Mouse (Mus musculus) MEL (cell line): ENCODE results near the gene Tfb1m.

Experiments used
- CTCF ChIP-seq, 3 experiments: IDR thresholded peaks in 2 of 3; conservative IDR thresholded peaks in 1 of 3; 2 replicates each; pipeline ENCODE4 v1.5.1; 2011 to 2012; ENCODE audit warnings: low read length in 3 of 3, low read depth in 2 of 3, mild to moderate bottlenecking in 2 of 3, improper control_type of control experiment in 1 of 3, inconsistent platforms in 1 of 3, mixed read lengths in 1 of 3, moderate library complexity in 1 of 3; ENCODE audit not compliant: control insufficient read depth in 1 of 3, insufficient read depth in 1 of 3, poor library complexity in 1 of 3, severe bottlenecking in 1 of 3
- E2F4 ChIP-seq: IDR thresholded peaks from 2 replicates; pipeline ENCODE4 v1.6.1; 2011; ENCODE audit warnings: low read depth, low read length, improper control_type of control experiment, borderline replicate concordance
- EP300 ChIP-seq, 2 experiments: IDR thresholded peaks; 2 replicates each; pipeline ENCODE4 v1.6.1; 2011; ENCODE audit warnings: improper control_type of control experiment in 2 of 2, low read length in 2 of 2, low read depth in 1 of 2, mild to moderate bottlenecking in 1 of 2
- GABPA ChIP-seq: IDR thresholded peaks from 2 replicates; pipeline ENCODE4 v1.6.1; 2012; ENCODE audit warnings: low read depth, mild to moderate bottlenecking, inconsistent platforms, low read length, improper control_type of control experiment, moderate library complexity
- GATA1 ChIP-seq: IDR thresholded peaks from 2 replicates; pipeline ENCODE4 v1.6.1; 2011; ENCODE audit warnings: low read depth, low read length, improper control_type of control experiment
- MAFK ChIP-seq: IDR thresholded peaks from 2 replicates; pipeline ENCODE4 v1.6.1; 2011; ENCODE audit warnings: low read depth, mild to moderate bottlenecking, low read length, improper control_type of control experiment, borderline replicate concordance
- MYC ChIP-seq: IDR thresholded peaks from 2 replicates; pipeline ENCODE4 v1.6.1; 2011; ENCODE audit warnings: low read depth, mild to moderate bottlenecking, low read length, improper control_type of control experiment, moderate library complexity
- POLR2A ChIP-seq, 2 experiments: IDR thresholded peaks; 2 replicates each; pipeline ENCODE4 v1.6.1; 2011 to 2012; ENCODE audit warnings: low read length in 2 of 2, mild to moderate bottlenecking in 2 of 2, control low read depth in 1 of 2, improper control_type of control experiment in 1 of 2, low read depth in 1 of 2, moderate library complexity in 1 of 2; ENCODE audit not compliant: control insufficient read depth in 1 of 2, insufficient read depth in 1 of 2, poor library complexity in 1 of 2
- RCOR1 ChIP-seq: IDR thresholded peaks from 2 replicates; pipeline ENCODE4 v1.6.1; 2012; ENCODE audit warnings: low read depth, mild to moderate bottlenecking, inconsistent platforms, low read length, improper control_type of control experiment
- TAL1 ChIP-seq: IDR thresholded peaks from 2 replicates; pipeline ENCODE4 v1.6.1; 2012; ENCODE audit warnings: mild to moderate bottlenecking, inconsistent platforms, low read length, moderate library complexity, mixed read lengths
- TBP ChIP-seq: IDR thresholded peaks from 2 replicates; pipeline ENCODE4 v1.8.0; 2011; ENCODE audit warnings: low read depth, low read length, improper control_type of control experiment
- TCF12 ChIP-seq: IDR thresholded peaks from 2 replicates; pipeline ENCODE4 v1.6.1; 2014; ENCODE audit warnings: low read depth, mild to moderate bottlenecking, inconsistent platforms, low read length, improper control_type of control experiment, moderate library complexity
- USF2 ChIP-seq, 2 experiments: IDR thresholded peaks; 2 replicates each; pipeline ENCODE4 v1.6.1; 2011 to 2012; ENCODE audit warnings: improper control_type of control experiment in 2 of 2, low read length in 2 of 2, borderline replicate concordance in 1 of 2, inconsistent platforms in 1 of 2, low read depth in 1 of 2, mild to moderate bottlenecking in 1 of 2; ENCODE audit not compliant: insufficient read depth in 1 of 2
- ZNF384 ChIP-seq: IDR thresholded peaks from 2 replicates; pipeline ENCODE4 v1.6.1; 2012; ENCODE audit warnings: low read depth, mild to moderate bottlenecking, inconsistent platforms, low read length, improper control_type of control experiment

GRCm38 (mm10) chr17:3509841-3510240 lies 47.7 kb downstream of the Tfb1m start:
- TF ChIP-seq GATA1 = no peak
- TF ChIP-seq POLR2A (IDR thresholded peaks at IDR 0.05; ENCODE audit: control insufficient read depth in 1 of 2, insufficient read depth in 1 of 2, low read depth in 1 of 2, low read length in 2 of 2, poor library complexity in 1 of 2) = no peak
- no peak for TF ChIP-seq TBP
- TF ChIP-seq CTCF (IDR thresholded peaks at IDR 0.05 in 2 of 3, conservative IDR thresholded peaks at IDR 0.05 in 1 of 3; ENCODE audit: control insufficient read depth in 1 of 3, insufficient read depth in 1 of 3, low read depth in 2 of 3, low read length in 3 of 3, poor library complexity in 1 of 3, severe bottlenecking in 1 of 3) = peak; percentile 79 to 97 (median 80)
- no peak for TF ChIP-seq MYC
- no peak for TF ChIP-seq E2F4
- TF ChIP-seq USF2 (IDR thresholded peaks at IDR 0.05; ENCODE audit: borderline replicate concordance in 1 of 2, insufficient read depth in 1 of 2, low read depth in 1 of 2, low read length in 2 of 2) = no peak
- no peak for TF ChIP-seq RCOR1
- TF ChIP-seq GABPA = no peak
- TF ChIP-seq EP300 (IDR thresholded peaks at IDR 0.05; ENCODE audit: low read depth in 1 of 2, low read length in 2 of 2) = no peak
- TF ChIP-seq TAL1 = no peak
- no peak for TF ChIP-seq TCF12
- no peak for TF ChIP-seq MAFK
- TF ChIP-seq ZNF384 = no peak
